Mouse (Mus musculus): ENCODE results near the gene Casd1.

GRCm38 (mm10) chr6:4562401-4562800, 38.2 kb upstream of the Casd1 start:
- TF ChIP-seq CTCF (IDR thresholded peaks at IDR 0.05; ENCODE audit: low read depth, low read length) (no peak), POLR2A (IDR thresholded peaks at IDR 0.05; ENCODE audit: borderline replicate concordance, low read depth, low read length) (no peak)

Data from bone marrow macrophage, adult 2 months (primary cell).